Mouse (Mus musculus) midbrain, postnatal 0 days (tissue): ENCODE measurements around the gene Dffa. TPM values are rescaled to one million over a fixed set of nuclear protein-coding genes. Genes with fewer than 3 reads are reported as not detected.
"Not testable (repeated sequence)": the region's sequence is repeated elsewhere in the genome, so short reads cannot be mapped to it uniquely, and the experiment has no call there.

Experiments used
- ATAC-seq: fragments of 200-750 bp; cut with Nextera tagmentation; 2 replicates; pipeline ENCODE4 v1.8.0; 2017; ENCODE audit warnings: moderate number of reproducible peaks, mild to moderate bottlenecking, moderate TSS enrichment, moderate library complexity; ENCODE audit not compliant: low FRiP score
- DNase-seq: peaks from one replicate; pipeline ENCODE4 v3.0.0-alpha.2; 2015; ENCODE audit warnings: low spot score
- H3K27ac ChIP-seq: fragments of 300-500 bp; sonication (generic); 2 replicates; pipeline ENCODE4 v1.5.1; 2014; ENCODE audit warnings: low read depth, mild to moderate bottlenecking, low read length, mixed read lengths
- H3K27me3 ChIP-seq: fragments of 300-500 bp; sonication (generic); 2 replicates; pipeline ENCODE4 v1.6.1; 2014; ENCODE audit warnings: low read length, control low read depth, mixed read lengths; ENCODE audit not compliant: insufficient read depth
- H3K36me3 ChIP-seq: fragments of 300-500 bp; sonication (generic); 2 replicates; pipeline ENCODE4 v1.6.1; 2014; ENCODE audit warnings: low read length, control low read depth, mixed read lengths; ENCODE audit not compliant: insufficient read depth
- H3K4me1 ChIP-seq: fragments of 300-500 bp; sonication (generic); 2 replicates; pipeline ENCODE4 v1.6.1; 2014; ENCODE audit warnings: mild to moderate bottlenecking, control low read depth, antibody characterized with exemption, low read length, mixed read lengths; ENCODE audit not compliant: insufficient read depth
- H3K4me2 ChIP-seq: fragments of 300-500 bp; sonication (generic); 2 replicates; pipeline ENCODE4 v1.6.1; 2014; ENCODE audit warnings: low read depth, mild to moderate bottlenecking, low read length, mixed read lengths; ENCODE audit not compliant: poor library complexity, severe bottlenecking
- H3K4me3 ChIP-seq: fragments of 300-500 bp; sonication (generic); 2 replicates; pipeline ENCODE4 v1.5.1; 2014; ENCODE audit warnings: low read depth, mild to moderate bottlenecking, low read length, moderate library complexity
- H3K9ac ChIP-seq: fragments of 300-500 bp; sonication (generic); replicated peaks from 2 replicates; pipeline ENCODE4 v1.6.1; 2014; ENCODE audit warnings: mild to moderate bottlenecking, low read length, moderate library complexity, mixed read lengths; ENCODE audit not compliant: poor library complexity, severe bottlenecking
- H3K9me3 ChIP-seq: fragments of 300-500 bp; sonication (generic); 2 replicates; pipeline ENCODE4 v1.6.1; 2016; ENCODE audit warnings: low read length, control low read depth
- CTCF ChIP-seq: IDR thresholded peaks from 2 replicates; pipeline ENCODE4 v1.5.1; 2016; ENCODE audit warnings: antibody characterized with exemption, mild to moderate bottlenecking
- WGBS: fragments of 180-500 bp; shearing (Covaris S2); extraction: QIAGEN DNeasy Blood & Tissue Kit; methylation state at CpG from one replicate; pipeline ENCODE4 v1.1.7; 2014; 5-methylcytosine and 5-hydroxymethylcytosine counted together
- polyA plus RNA-seq: library from polyadenylated mRNA; unstranded; fragments of >200 nt; fragmentation: Nextera tagmentation; extraction: Ambion mirVana; gene quantifications from 2 replicates; pipeline ENCODE4 v1.2.1, GENCODE M21; 2015
- total RNA-seq: library from RNA; depleted of rRNA; stranded (reverse); fragments of >200 nt; gene quantifications from 2 replicates; pipeline ENCODE4 v1.2.3, GENCODE M21; 2014; rRNA removed

The Dffa gene
- total and polyA plus RNA-seq, 2 experiments from 2014 or later, result 10.5 to 23.3 TPM

DNA sequence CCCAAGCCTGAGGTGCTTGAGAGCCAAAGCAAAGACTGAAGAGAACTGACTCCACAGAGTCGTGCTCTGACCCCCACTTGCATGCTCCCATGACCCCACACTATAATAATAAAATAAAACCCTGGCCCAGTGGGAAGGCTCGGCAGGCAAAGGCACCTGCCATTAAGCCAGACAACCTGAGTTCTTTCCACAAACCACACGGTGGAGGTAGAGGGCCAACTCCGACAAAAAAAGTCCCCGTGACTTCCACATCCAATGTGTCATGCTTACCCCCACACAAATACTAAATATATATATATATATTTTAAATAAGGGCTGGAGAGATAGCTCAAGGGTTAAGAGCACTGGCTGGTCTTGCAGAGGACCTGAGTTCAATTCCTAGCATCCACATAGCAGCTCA, 60.2 kb downstream of the Dffa start:
- Histone ChIP-seq H3K27ac (no peak overlapping the region), H3K4me1 (no peaks in the 10 kb centered on the region), H3K9me3 (no peaks in the 10 kb centered on the region), H3K27me3 (no peaks in the 10 kb centered on the region), H3K9ac (no peak overlapping the region), H3K4me3 (no peak overlapping the region), H3K36me3 (peaks cover 27% of the 10 kb centered on the region), H3K4me2 (no peak overlapping the region)
- WGBS, result 57% methylated on average over 5 of the region's 5 CpGs
- DNase-seq (no peak), ATAC-seq (no peak)
- peak; percentile 50 for TF ChIP-seq CTCF

DNA sequence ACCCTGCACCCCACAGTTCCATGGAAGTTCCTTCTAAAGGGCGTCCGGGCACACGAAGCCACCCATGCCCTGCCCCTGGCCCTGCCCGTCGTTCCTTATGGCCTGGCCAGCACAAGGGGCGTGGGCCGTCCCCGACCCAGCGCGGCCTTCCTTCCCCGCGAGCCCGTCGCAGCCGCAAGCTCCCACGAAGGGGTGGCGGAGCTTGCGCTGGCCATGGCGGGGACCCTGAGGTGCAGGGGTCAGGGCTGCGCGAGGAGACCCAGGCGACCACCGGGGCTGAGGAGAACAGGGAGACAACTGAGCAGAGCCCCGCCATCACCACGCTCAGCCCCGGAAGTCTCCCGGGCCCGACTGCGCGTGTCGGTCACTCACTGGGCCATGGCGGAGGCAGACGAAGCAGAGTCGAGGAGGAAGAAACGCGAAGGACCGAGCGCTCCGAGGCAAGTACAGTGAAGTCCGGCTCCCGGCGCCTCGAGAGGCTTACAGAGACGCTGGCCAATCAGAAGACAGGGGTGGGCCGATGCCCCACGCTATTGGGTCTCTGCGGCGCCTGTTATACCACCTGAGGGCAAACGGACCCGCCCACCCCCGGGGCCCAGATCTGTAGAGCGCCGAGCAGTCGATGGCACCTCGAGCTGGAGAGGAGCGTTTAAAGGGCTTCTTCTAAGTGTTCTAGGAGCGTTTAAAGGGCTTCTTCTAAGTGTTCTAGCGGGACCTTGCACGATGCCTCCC, 62.4 kb downstream of the Dffa start, which contains the start of gene Pgd:
Gene Pgd (minus strand): TSS at position 557 of the 732 bp plus-strand sequence.
- under 1% methylated on average over 59 of the region's 59 CpGs for WGBS
- H3K4me2 ChIP-seq, result peak within 1 kb of the TSS; percentile 72
- H3K9ac ChIP-seq, result peak within 1 kb of the TSS; percentile 75
- H3K27me3 ChIP-seq, result no peaks in the 10 kb centered on the region
- H3K9me3 ChIP-seq, result no peaks in the 10 kb centered on the region
- peak; percentile 98 for DNase-seq
- H3K4me1 ChIP-seq, result no peaks in the 10 kb centered on the region
- H3K36me3 ChIP-seq, result peaks cover 4% of the 10 kb centered on the region; the same call in 1 of the 2 replicates
- H3K4me3 ChIP-seq, result peak within 1 kb of the TSS; percentile 78
- no peak for TF ChIP-seq CTCF
- peak; percentile 99 for ATAC-seq
- H3K27ac ChIP-seq, result peak within 1 kb of the TSS; percentile 60

DNA sequence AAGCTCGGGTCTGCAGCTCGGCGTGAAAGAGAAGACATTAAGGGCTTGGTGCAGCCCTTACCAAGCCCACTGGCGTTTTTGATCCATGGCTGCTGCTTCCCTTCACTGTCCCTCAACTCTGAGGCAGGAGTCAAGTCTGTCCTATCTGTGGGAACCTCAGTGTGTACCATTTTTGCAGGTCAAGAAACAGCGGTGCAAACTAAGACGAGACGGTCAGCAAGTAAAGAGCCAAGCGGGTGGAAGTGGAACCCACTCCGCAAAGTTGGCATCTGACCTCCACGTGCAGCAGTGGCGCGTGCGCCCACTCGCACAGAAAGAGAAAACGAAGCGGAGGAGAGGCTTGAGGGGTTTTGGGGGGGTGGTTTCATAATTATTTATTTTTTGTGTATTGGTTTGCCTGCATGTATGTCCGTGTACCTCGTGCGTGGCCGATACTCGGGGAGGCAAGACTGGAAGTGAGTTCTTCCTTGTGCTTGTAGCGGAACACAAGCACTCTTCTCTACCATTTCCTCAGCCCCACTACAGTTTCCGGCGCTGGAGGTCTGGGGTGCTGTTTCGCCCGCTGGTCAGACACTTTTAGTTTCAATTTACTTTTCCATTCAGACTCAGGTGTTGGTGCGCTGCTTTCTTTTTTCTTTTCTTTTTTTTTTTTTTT, 63.1 kb downstream of the Dffa start:
- TF ChIP-seq CTCF, result no peak
- Histone ChIP-seq H3K27me3 (no peaks in the 10 kb centered on the region), H3K9ac (peak overlapping the region; percentile 75), H3K4me3 (peak overlapping the region; percentile 78), H3K4me1 (no peaks in the 10 kb centered on the region), H3K4me2 (peak overlapping the region; percentile 72), H3K9me3 (no peaks in the 10 kb centered on the region), H3K36me3 (0 out of 2 replicates have a peak, but pooled peaks cover 3% of the 10 kb centered on the region), H3K27ac (peak overlapping the region; percentile 52; the same call in 1 of the 2 replicates)
- WGBS, result 2% methylated on average over 26 of the region's 27 CpGs
- DNase-seq (no peak), ATAC-seq (peak; percentile 55)

DNA sequence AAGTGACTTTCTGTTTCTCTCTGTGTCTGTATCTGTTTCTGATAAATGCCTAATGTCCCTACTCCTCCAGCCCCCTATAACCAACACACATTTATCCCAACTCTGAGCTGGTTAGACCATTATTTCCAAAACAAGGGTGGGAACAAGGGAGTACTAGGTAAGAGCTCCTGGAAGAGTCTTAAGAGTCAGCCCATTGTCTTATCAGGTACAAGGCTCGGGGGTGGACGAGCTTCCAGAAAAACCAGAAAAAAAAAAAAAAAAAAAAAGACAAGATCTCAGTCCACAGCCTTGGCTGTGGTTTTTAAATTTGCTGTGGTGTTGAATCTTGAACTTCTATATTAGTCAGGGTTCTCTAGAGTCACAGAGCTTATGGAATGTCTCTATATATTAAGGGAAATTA, 64.1 kb downstream of the Dffa start:
- Histone ChIP-seq H3K4me3 (no peak overlapping the region), H3K4me2 (no peak overlapping the region), H3K9me3 (no peaks in the 10 kb centered on the region), H3K36me3 (0 out of 2 replicates have a peak, but pooled peaks cover 3% of the 10 kb centered on the region), H3K9ac (no peak overlapping the region), H3K27me3 (no peaks in the 10 kb centered on the region), H3K27ac (no peak overlapping the region), H3K4me1 (no peaks in the 10 kb centered on the region)
- no peak for DNase-seq
- no peak for ATAC-seq
- 92% methylated on average over 2 of the region's 2 CpGs for WGBS
- no peak for TF ChIP-seq CTCF

DNA sequence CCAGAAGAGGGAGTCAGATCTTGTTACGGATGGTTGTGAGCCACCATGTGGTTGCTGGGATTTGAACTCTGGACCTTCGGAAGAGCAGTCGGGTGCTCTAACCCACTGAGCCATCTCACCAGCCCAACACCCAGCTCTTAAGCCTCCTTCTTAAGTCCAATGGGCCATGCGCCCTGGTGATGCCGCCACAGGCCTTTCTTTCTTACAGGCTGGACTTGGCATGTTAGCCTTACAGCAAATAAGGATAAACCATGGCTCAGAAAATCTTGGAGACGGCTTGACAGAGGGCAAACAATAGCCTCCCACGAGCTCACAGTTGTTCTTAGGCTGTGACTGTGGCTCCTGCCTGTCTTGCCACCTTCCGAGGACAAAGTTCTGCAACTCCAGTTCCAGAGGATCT, 66.0 kb downstream of the Dffa start:
- not testable (repeated sequence) for H3K9me3 ChIP-seq, H3K27me3 ChIP-seq, H3K36me3 ChIP-seq, H3K27ac ChIP-seq, H3K4me1 ChIP-seq, H3K4me3 ChIP-seq, H3K9ac ChIP-seq, DNase-seq, H3K4me2 ChIP-seq, ATAC-seq
- WGBS, result 63% methylated on average over 7 of the region's 8 CpGs

Other genes with a start within 250 kb of the Dffa start
- gene Pex14, start 4.3 kb upstream of the Dffa start, total RNA-seq, result 74.0 and 75.5 TPM in 2 replicates
- 62.5 and 67.2 TPM in 2 replicates for gene Pex14, start 4.3 kb upstream of the Dffa start, polyA plus RNA-seq
- gene Cort, start 22.6 kb downstream of the Dffa start, total RNA-seq, result 1.5 TPM in 1 of 2 replicates, not detected in the other
- 1.1 and 1.2 TPM in 2 replicates for gene Cort, start 22.6 kb downstream of the Dffa start, polyA plus RNA-seq
- gene Cenps, start 33.5 kb downstream of the Dffa start, total RNA-seq, result 3.1 and 3.7 TPM in 2 replicates
- gene Cenps, start 33.5 kb downstream of the Dffa start, polyA plus RNA-seq, result 17.4 and 21.2 TPM in 2 replicates
- gene Pgd, start 62.6 kb downstream of the Dffa start, total RNA-seq, result 33.0 and 41.9 TPM in 2 replicates
- gene Pgd, start 62.6 kb downstream of the Dffa start, polyA plus RNA-seq, result 92.5 and 102 TPM in 2 replicates
- gene Kif1b, start 203.5 kb downstream of the Dffa start, total RNA-seq, result 308 and 425 TPM in 2 replicates
- 183 and 215 TPM in 2 replicates for gene Kif1b, start 203.5 kb downstream of the Dffa start, polyA plus RNA-seq